Mouse (Mus musculus): ENCODE data around the gene Unkl.

Unkl gene

GRCm38 (mm10) chr17:25188150-25189031 lies at the start of gene Unkl:
Unkl (plus strand) TSS chr17:25188397.
- peak; percentile 77 for DNase-seq (ENCODE audit: low spot score)

- DNase-seq (ENCODE audit: low spot score): no peak
Measured at GRCm38 (mm10) chr17:25138803-25139202, 49.4 kb upstream of the Unkl start.

DNA sequence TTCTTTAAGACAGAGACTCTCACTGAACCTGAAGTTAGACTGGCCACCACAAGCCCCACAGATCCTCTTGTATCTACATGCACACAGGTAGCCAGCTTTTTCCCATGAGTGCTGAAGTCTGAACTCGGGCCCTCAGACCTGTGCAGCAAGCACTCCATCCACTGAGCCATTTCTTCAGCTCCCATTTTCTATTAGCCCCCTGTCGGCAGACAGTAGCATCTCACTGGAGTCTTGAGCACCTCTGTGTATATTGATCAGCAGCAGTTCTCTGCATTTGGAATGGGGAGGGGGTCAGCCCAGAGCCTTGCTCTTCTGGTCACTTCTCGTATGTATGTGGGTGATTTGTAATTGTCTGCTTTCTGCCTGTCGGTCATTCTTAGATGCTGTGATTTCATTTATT lies 48.2 kb upstream of the Unkl start:
- DNase-seq (ENCODE audit: low spot score): peak; percentile 12

DNA sequence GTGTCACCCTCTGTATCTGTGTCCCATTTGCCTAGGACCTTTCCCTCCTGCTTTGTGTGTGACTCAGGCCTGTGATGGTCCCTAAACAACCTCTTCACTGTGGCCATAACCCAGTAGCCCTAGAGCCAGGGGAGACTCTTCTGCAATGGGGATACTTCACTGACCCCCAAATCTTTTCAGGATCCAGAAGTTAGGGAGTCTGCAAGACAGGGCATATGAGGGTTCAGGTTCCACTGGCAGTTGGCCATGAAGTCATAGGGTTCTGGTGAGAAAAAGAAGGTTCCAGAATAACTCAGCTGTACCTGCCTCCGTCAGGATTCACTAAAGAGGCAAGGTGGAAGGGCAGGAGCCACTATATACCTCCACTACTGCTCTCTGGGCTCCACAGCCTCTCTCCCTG lies 26.0 kb upstream of the Unkl start, which contains the start of gene Ccdc154:
TSS of gene Ccdc154 (plus strand) at position 301 of the 400 bp plus-strand sequence.
- DNase-seq (ENCODE audit: low spot score): no peak

GRCm38 (mm10) chr17:25163387-25163786 lies 24.8 kb upstream of the Unkl start:
- no peak for DNase-seq (ENCODE audit: low spot score)

- DNase-seq (ENCODE audit: low spot score): no peak
Measured at GRCm38 (mm10) chr17:25164770-25165169, 23.4 kb upstream of the Unkl start.

- DNase-seq (ENCODE audit: low spot score): no peak
Measured at GRCm38 (mm10) chr17:25165970-25166671, 22.1 kb upstream of the Unkl start.

DNA sequence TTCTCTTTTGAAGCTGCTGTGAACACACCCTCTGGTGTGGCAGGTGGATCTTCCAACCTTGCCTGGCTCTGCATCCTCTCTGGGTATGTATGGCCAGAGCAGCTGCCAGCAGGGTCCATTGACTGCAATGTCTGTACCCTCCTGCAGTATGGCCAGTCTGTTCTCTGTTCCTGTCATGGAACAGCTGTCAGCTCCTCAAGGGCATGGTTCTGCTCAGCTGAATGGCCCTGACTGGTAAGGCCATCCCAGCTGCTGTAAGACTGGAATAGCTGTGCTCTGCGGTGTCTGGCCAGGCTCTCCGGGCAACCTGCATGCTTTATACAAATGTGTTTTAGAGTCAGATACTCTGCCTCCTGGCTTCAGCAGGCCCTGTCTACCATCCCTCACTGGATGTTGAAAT lies 18.5 kb upstream of the Unkl start:
- no peak for DNase-seq (ENCODE audit: low spot score)

DNA sequence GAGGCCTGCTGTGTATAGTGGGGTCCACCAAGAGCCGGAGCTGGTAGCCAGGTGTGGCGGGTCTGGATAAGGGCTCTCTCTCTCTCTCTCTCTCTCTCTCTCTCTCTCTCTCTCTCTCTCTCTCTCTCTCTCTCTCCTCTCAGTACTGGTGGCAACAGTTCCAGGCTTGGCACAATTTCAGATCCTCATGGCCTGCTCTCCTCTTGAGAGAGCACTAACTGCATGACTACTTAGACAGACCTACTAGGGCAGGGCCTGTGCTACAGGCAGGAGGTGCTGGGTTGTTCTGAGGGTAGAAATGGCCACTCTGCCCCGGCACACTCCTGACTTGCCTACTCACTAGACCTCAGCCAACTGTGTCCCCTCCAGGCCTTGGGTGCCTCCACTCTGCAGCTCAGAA lies 15.6 kb upstream of the Unkl start:
- no peak for DNase-seq (ENCODE audit: low spot score)

GRCm38 (mm10) chr17:25175411-25175810 lies 12.8 kb upstream of the Unkl start, which contains the start of gene Gm38655:
Gm38655 (minus strand) TSS chr17:25175471.
- DNase-seq (ENCODE audit: low spot score): no peak

- DNase-seq (ENCODE audit: low spot score): peak; percentile 15
Measured at GRCm38 (mm10) chr17:25183232-25183631, 5.0 kb upstream of the Unkl start.

- peak; percentile 98 for DNase-seq (ENCODE audit: low spot score)
Measured at GRCm38 (mm10) chr17:25184129-25184691, 4.0 kb upstream of the Unkl start, which contains the start of gene BC003965. BC003965 (plus strand) TSS chr17:25184554.

GRCm38 (mm10) chr17:25184961-25185360 lies 3.2 kb upstream of the Unkl start:
- no peak for DNase-seq (ENCODE audit: low spot score)

DNA sequence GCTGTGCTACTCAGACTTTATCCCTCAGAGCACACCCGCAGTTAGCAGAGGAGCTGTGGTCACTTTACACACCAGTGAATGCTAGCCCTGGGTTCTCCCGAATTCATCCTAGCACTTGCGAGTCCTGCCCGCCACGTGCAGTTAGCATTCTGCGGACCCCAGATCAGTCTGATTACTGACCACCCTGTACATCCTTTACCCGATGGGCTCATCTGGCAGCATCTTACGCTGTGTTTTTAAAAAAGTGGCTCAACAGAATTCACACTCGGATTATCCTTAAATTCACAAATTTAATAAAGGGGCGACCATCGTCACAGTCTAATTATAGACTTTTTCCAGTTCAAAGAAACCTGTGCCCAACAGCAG lies 430 bp upstream of the Unkl start:
- DNase-seq (ENCODE audit: low spot score): no peak

DNA sequence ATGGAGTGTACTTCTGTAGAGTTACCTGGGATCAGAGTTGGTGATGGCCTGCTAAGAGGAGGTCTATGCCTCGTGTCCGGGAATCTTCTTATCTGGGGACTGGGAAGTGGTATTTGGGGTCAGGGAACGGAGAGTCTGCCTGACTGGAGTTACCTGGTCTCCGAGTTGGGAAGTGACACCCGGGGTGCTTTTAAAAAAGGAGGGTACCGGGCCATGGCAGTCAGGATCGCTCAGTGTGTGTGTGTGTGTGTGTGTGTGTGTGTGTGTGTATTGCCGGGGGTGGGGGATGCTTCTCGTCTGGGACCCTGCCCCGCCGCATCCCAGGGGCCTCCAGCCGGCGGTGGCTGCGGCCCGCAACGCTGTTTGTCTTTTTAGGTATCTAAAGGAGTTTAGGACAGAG lies 894 bp downstream of the Unkl start:
- DNase-seq (ENCODE audit: low spot score): no peak

DNA sequence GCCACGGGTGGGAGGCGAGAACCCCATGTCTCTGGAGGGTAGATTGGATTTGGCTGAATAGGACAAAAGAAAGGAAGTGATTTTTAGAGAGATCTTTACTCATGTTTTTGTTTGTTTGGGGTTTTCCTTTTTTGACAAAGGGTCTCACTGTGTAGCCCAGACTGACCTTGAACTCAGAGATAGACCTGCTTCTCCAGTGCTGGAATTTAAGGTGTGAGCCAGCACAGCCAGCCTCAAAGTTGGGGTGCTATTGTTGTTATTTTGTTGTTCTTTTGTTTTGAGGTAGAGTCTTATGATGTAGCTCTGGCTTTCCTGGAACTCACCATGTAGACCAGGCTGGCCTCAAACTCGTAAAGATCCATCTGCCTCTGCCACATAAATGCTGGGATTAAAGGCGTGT lies 14.2 kb downstream of the Unkl start:
- DNase-seq (ENCODE audit: low spot score): no peak

DNA sequence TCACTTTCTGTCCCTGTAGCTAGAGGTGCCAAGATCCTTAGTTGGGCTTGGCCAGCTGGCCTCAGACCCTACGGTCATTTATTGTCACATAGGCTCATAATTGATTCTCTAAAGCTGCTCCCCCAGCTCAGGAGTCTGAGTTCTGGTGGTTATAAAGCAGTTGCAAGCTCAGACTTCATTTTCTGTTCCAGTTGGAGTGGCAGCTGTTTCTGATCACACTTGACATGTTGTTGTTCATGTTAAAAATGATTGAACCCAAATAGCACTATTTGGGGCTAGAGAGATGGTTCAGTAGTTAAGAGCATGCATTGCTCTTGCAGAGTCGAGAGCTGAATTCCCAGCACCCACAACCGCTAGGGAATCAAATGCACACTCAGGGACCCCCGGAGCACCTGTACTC lies 21.8 kb downstream of the Unkl start:
- no peak for DNase-seq (ENCODE audit: low spot score)

- no peak for DNase-seq (ENCODE audit: low spot score)
Measured at GRCm38 (mm10) chr17:25210680-25211466, 22.7 kb downstream of the Unkl start.

GRCm38 (mm10) chr17:25211705-25212104 lies 23.5 kb downstream of the Unkl start:
- no peak for DNase-seq (ENCODE audit: low spot score)

DNA sequence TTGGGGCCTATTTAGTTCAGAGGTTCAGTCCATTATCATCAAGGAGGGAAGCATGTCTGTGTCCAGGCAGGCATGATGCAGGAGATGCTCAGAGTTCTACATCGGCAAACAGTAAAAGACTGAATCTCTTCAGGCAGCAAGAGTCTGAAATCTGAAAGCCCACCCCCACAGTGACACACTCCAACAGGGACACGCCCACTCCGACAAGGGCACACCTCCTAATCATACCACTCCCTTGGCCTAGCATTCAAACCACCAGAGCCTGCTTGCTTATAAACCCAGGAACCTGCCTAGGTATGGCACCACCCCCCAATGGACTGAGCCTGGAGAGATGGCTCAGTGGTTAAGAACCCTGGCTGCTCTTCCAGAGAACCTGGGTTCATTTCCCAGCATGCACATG lies 27.2 kb downstream of the Unkl start:
- no peak for DNase-seq (ENCODE audit: low spot score)

- no peak for DNase-seq (ENCODE audit: low spot score)
Measured at GRCm38 (mm10) chr17:25218967-25219366, 30.8 kb downstream of the Unkl start.

Data from T-cell, adult 2 months (primary cell).